Mouse (Mus musculus) embryo, embryonic 9.5 days (tissue): ENCODE measurements around the gene Rab35.

Experiments
- DNase-seq: peaks from one replicate; pipeline ENCODE4 v3.0.0-alpha.2; 2017; ENCODE audit errors: extremely low spot score

Rab35 gene

GRCm38 (mm10) chr5:115649699-115650098 lies 18.0 kb downstream of the Rab35 start:
- no peak for DNase-seq

DNA sequence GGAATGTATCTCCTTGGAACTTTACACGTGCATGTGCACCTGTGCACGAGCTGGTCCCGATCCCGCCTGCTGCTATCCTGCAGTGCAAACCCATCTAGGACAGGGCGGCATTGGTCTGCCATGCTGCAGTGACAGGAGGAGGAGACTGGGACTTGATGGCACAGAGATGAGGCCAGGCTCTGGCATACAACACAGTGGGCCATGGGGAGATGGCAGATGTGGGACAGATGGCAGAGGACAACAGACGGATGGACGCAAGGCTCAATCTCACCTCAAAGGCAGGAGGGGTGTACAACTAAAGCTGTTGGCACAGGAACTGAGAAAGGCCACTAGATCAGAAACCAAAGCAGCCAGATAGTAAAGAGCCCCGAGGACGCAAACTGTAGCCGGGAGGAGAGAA lies 19.2 kb downstream of the Rab35 start:
- DNase-seq = no peak

DNA sequence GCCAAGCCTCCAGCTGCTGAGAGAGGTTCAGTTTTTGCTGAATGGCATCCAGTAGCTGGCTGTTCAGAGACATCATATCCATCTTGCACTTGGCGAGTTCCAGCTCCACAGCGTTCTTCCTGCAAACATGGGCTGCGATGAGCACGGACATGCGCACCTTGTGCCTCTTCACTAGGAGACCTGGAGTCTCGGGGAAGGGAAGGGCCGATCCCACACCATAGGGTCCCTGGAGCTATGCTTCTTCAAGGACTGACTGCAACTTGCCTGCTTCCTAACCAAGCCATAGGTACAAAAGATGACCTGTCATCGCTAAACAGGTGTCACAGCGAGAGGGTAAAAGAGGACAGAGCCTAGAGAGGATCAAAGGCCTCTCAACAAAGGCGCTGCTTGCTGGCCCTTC lies 20.1 kb downstream of the Rab35 start:
- no peak for DNase-seq

GRCm38 (mm10) chr5:115652681-115653575 lies 21.2 kb downstream of the Rab35 start:
- peak; percentile 100 for DNase-seq

DNA sequence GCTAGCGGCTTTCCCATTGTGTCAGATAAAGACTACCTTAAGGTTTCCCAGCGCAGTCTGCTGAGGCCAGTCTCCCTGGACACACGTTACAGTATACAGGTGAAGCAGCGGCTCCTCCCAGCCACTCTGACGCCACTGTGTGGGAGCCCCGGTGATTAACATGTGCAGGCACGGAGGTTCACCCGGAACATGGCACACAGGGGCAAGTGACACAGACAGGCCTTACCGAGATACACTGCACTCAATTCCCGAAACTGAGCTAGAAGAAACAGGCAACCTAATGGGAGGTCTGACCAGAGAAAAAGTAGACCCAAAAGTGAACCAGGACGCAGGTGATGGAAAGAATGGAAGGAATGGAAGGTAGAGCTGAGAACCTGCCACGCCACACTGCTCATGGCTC lies 22.1 kb downstream of the Rab35 start:
- DNase-seq = no peak

DNA sequence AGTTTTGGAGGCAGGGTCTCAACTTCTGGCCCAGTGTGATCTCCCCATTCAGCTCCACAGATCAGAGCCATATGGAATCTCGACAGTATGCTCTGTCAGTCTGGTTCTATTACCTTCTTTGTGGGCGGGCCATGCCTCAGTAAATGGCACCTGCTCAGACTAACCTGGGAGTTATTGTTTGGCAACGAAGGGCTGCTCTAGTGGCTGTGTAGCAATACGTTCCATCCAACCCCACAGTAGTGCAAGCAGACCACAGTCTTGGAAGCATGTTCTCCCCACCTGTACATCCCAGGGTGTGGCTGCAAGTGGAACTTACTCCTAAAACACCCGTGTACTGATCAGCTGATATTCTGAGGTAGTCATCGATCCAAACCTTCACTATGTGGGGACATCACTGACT lies 25.0 kb downstream of the Rab35 start:
- DNase-seq = no peak

GRCm38 (mm10) chr5:115657234-115657633 lies 25.5 kb downstream of the Rab35 start:
- DNase-seq = no peak

- DNase-seq = no peak
Observed at GRCm38 (mm10) chr5:115658352-115658751, 26.6 kb downstream of the Rab35 start.

DNA sequence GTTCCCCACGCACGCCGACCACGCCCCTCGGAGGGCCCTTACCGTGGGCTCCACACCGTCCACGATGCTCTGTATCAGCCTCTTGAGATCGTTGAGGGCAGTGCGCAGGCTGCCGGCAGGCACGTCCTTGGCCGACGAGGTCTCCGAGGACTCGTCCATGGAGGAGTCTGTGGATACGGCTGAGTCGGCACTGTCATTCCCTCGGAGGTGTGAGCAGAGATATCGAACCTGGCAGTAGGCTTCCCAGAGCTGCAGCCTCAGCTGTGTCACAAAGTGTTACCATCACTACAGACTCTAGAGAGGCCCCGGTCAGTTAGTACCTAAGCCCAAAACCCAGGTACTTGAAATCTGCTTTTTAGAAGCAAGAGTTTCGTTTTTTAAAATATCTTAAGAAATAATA lies 30.9 kb downstream of the Rab35 start:
- no peak for DNase-seq

GRCm38 (mm10) chr5:115666366-115667065 lies 34.8 kb downstream of the Rab35 start:
- DNase-seq = no peak

GRCm38 (mm10) chr5:115667210-115667609 lies 35.5 kb downstream of the Rab35 start:
- DNase-seq = no peak

- no peak for DNase-seq
Observed at GRCm38 (mm10) chr5:115667894-115668293, 36.2 kb downstream of the Rab35 start.

DNA sequence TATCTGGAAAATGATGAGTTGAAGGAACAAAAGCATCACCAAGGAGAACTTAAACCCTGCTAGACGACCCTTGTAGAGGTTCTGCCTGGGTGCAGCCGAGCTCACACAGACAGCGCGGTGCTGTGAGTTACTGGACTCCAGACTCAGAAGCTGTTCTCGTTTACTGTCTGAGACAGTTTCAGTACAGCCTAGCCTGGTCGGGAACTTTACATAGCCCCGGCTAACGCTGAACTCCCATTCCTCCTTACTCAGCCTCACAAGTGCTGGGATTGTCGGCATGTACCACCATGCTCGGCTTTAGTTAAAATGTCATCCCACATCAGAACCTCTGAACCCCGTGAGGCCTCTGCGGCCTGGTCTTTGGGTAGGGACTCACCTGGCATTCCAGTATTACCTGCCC lies 37.3 kb downstream of the Rab35 start:
- DNase-seq = no peak

DNA sequence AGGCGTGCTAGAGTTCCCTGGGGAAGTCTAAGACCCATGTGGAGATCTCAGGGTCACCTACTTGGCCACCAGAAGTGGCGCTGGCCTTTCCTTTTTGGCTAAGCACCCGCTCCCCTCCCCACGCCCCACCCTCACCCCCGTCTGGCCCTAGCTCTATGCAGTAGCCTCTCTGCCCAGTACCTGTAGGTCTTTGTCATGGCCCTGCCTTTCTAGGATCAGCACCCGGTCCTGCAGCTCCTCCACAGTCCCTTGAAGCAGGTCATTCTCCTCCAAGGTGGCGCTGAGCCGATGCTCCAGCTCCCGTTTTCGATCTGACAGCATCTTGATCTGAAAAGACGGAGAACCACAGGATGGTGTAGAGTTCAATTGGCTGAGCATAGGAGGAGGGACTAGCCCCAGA lies 38.3 kb downstream of the Rab35 start:
- DNase-seq = no peak

GRCm38 (mm10) chr5:115670406-115670805 lies 38.7 kb downstream of the Rab35 start:
- DNase-seq = no peak

- no peak for DNase-seq
Observed at GRCm38 (mm10) chr5:115671846-115672245, 40.1 kb downstream of the Rab35 start.

GRCm38 (mm10) chr5:115685126-115685525 lies 53.4 kb downstream of the Rab35 start:
- no peak for DNase-seq

DNA sequence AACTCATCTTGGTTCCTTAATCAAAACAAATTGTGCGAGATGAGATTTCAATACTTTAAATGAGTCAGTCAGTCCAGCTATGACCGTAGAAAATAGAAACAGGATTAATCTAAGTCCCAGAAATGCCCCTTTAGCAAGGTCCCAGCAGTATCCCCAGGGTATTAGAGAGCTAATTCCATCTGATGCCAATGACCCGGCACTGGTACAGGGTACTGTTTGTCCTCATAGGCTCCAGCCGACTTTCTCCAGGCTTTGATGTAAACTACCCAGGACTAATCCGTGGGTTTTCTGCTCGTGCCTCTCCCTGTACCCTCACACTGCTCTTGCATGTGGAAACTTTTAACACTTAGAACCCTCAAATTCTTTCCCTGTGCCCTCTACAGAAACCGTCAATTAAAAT lies 55.0 kb downstream of the Rab35 start:
- no peak for DNase-seq

GRCm38 (mm10) chr5:115693271-115693670 lies 61.6 kb downstream of the Rab35 start:
- no peak for DNase-seq

DNA sequence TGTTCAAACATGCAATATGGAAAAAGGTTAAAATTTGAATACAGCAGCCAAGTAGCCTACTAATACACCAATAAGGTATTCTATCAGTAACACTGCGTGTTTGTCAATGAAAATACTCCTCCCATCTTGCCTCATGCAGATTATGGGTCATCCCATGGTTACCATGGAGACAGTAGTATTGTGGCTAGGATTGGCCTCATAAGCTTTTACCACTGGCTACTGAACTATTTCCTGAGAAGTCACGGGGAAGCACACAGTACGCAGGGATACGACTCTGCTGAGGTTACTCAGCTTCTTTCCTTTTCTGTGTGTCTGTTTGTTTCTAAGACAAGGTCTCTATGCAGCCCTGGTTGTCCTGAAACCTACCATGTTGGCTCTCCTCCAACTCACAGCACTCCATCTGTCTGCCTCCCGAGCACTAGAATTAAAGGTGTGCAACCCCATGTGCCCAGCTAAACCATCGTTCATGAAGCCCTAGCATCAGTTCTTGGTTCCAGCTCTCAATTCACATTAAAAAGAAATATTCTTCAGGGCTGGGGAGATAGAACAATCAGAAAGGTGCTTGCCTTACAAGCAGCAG lies 63.6 kb downstream of the Rab35 start:
- no peak for DNase-seq

DNA sequence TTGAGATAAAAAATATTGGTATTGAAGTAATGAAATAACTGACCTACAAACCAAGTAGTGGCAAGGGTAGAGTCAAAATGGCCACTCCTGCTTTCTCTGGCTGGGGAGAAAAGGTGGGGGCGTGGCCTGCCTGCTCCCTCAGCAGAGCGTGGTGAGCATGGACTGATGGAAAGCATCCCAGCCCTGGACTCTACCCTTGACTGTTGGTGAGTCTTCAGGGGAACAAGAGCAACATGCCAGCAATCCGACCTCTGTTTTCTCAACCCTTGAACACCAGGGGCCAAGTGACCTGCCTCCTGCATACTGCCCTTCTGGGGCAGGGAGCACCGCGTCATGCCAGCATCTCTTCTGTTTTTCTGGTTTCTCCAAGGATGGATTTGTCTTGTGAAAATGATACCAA lies 65.1 kb downstream of the Rab35 start:
- no peak for DNase-seq
